Mouse (Mus musculus) megakaryocyte, embryonic 14.5 days (primary cell): Measurements from ENCODE around the gene Armc9. TPM values are rescaled to one million over a fixed set of nuclear protein-coding genes. Genes with fewer than 3 reads are reported as not detected.

Experiments
- H3K27me3 ChIP-seq: replicated peaks from 2 replicates; pipeline ENCODE3; 2012; ENCODE audit warnings: inconsistent platforms
- H3K36me3 ChIP-seq: replicated peaks from 2 replicates; pipeline ENCODE3; 2012; ENCODE audit warnings: low read length, inconsistent platforms, mixed read lengths
- H3K4me1 ChIP-seq: 2 replicates; pipeline ENCODE4 v1.6.1; 2012; ENCODE audit warnings: inconsistent platforms
- H3K4me3 ChIP-seq: replicated peaks from 2 replicates; pipeline ENCODE3; 2012; ENCODE audit warnings: moderate library complexity, mild to moderate bottlenecking, inconsistent platforms
- H3K9me3 ChIP-seq: 2 replicates; pipeline ENCODE4 v1.6.1; 2012; ENCODE audit warnings: inconsistent platforms
- FLI1 ChIP-seq: IDR thresholded peaks from 2 replicates; pipeline ENCODE4 v1.6.1; 2012; ENCODE audit warnings: low read length, inconsistent platforms, mixed read lengths
- GATA1 ChIP-seq: IDR thresholded peaks from 3 replicates; pipeline ENCODE4 v1.6.1; 2012; ENCODE audit warnings: mixed read lengths, low read length, inconsistent platforms, borderline replicate concordance
- polyA plus RNA-seq: library from polyadenylated mRNA; stranded (reverse); fragments of >175 nt; gene quantifications from 2 replicates; pipeline ENCODE4 v1.2.3, GENCODE M21; 2012; ENCODE audit warnings: low replicate concordance; ENCODE audit not compliant: insufficient read depth

Armc9 gene
- polyA plus RNA-seq, 1 experiment = 1.1 TPM

DNA sequence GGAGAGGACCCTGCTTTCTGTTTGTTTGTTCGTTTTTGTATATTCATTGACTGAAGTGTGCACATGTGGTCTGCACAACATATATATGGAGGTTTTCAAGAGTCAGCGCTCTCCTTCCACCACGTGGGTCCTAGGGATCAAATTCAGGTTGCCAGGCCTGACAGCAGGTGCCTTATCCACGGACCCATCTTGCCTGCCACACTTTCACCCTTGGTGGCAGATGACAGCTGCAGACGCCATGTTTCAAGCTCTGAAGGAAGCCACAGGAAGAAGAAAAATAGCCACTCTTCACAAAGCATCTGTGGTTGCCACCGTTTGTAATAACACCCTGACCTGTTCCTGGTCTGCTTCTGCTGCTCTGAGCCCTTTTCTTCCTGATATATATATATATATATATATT lies 130.7 kb downstream of the Armc9 start:
- no peaks in the 10 kb centered on the region for H3K27me3 ChIP-seq
- H3K4me1 ChIP-seq = peaks cover 47% of the 10 kb centered on the region
- no peaks in the 10 kb centered on the region for H3K9me3 ChIP-seq
- no peak overlapping the region for H3K4me3 ChIP-seq
- TF ChIP-seq GATA1 (no peak), FLI1 (no peak)
- H3K36me3 ChIP-seq = peaks cover 2% of the 10 kb centered on the region

GRCm38 (mm10) chr1:86287473-86287872 lies 132.9 kb downstream of the Armc9 start:
- no peak for TF ChIP-seq FLI1
- no peak for TF ChIP-seq GATA1

DNA sequence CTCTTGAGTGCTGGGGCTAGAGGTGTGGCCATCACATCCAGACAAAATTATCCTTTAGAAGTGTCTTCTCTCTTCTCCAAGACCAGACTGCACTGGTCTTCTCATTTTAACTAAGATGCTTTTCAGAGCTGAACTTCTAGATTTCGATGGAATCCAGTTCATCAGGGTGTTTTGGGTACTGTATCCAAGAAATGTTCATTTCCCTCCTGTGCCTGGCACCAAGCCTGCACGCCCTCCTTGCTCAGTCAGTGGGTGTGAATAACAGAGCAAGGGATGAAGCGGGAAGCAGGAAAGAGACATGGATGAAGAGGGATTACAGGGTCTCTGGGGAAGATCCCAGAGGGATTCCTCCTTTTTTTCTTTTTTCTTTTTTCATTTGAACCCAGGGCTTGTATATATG lies 135.9 kb downstream of the Armc9 start:
- Histone ChIP-seq H3K4me1 (peaks cover 37% of the 10 kb centered on the region), H3K36me3 (peaks cover 3% of the 10 kb centered on the region), H3K4me3 (no peak overlapping the region), H3K9me3 (no peaks in the 10 kb centered on the region), H3K27me3 (no peaks in the 10 kb centered on the region)
- TF ChIP-seq GATA1 (no peak), FLI1 (no peak)

More at GRCm38 (mm10) chr1:86287473-86287872, 132.9 kb downstream of the Armc9 start:
- no peak overlapping the region for H3K4me3 ChIP-seq
- H3K4me1 ChIP-seq = peaks cover 45% of the 10 kb centered on the region
- no peaks in the 10 kb centered on the region for H3K27me3 ChIP-seq
- no peaks in the 10 kb centered on the region for H3K9me3 ChIP-seq
- H3K36me3 ChIP-seq = peaks cover 2% of the 10 kb centered on the region

DNA sequence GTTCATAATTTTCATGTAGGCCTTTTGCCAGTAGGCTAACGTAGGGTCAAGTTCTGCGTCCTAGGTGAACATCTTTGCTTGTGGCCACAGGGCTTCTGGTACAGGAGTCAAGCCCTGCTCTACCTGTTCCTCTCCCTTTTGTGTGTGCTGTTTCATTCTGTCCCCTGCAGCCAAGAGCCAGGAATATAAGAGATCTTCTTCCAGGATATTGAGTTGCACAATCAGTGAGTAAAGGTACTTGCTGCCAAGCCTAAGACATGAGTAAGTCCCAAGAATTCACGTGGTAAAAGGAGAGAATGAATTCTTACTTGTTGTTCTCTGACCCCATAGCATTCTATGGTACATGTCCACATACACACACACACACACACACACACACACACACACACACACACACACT lies 138.5 kb downstream of the Armc9 start:
- H3K27me3 ChIP-seq = no peaks in the 10 kb centered on the region
- no peaks in the 10 kb centered on the region for H3K9me3 ChIP-seq

DNA sequence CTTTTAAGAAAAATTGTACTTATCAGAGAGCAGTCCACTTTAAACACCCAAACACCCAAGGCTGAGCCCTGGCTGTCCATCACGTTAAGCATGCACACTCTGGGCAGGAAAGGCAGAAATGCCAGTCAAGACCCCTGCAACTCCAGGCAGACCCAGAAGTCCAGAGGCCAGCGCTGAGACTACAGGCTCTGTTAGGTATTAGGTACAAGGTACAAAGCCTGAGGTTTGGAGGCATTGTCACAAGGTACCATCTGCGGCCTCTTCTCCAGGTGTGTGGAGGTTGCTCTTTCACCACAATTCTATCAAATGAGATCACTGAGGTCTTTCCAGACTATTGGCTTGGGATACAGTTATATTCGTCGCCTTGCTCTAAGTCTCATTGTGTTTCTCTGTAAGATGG lies 139.3 kb downstream of the Armc9 start:
- TF ChIP-seq GATA1 = no peak
- TF ChIP-seq FLI1 = no peak
- Histone ChIP-seq H3K9me3 (no peaks in the 10 kb centered on the region), H3K27me3 (no peaks in the 10 kb centered on the region), H3K4me1 (peaks cover 50% of the 10 kb centered on the region), H3K36me3 (peaks cover 4% of the 10 kb centered on the region), H3K4me3 (no peak overlapping the region)

More for the DNA sequence above, 138.5 kb downstream of the Armc9 start:
- Histone ChIP-seq H3K4me3 (no peak overlapping the region), H3K4me1 (peaks cover 46% of the 10 kb centered on the region), H3K36me3 (peaks cover 4% of the 10 kb centered on the region)
- TF ChIP-seq FLI1 = no peak
- TF ChIP-seq GATA1 = no peak

- TF ChIP-seq GATA1 (no peak), FLI1 (no peak)
- Histone ChIP-seq H3K4me3 (no peak overlapping the region), H3K9me3 (no peaks in the 10 kb centered on the region), H3K27me3 (no peaks in the 10 kb centered on the region), H3K4me1 (peaks cover 55% of the 10 kb centered on the region), H3K36me3 (peaks cover 4% of the 10 kb centered on the region)
Measured at GRCm38 (mm10) chr1:86294472-86294871, 139.9 kb downstream of the Armc9 start.

DNA sequence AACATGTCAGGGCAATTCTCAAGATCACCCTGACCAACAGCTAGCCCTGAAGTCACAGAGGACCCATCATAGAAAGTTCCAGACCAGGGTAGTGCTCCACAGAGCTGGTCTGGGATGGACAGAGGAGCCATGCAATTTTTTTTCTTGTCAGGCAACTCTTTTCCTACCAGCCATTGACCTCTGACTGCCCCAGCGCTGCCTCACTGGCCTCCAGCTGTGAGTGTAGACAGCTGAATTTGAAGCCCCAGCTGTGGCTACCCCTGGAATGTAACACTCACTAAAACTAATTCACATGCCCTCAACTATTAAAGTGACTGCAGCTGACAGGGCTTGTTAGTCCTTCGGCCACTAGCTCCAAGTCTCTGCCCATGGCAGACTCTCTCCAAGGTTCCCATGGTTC lies 145.5 kb downstream of the Armc9 start:
- H3K4me3 ChIP-seq = no peak overlapping the region
- H3K9me3 ChIP-seq = no peaks in the 10 kb centered on the region
- TF ChIP-seq GATA1 (no peak), FLI1 (no peak)
- H3K27me3 ChIP-seq = peaks cover 15% of the 10 kb centered on the region
- H3K4me1 ChIP-seq = peaks cover 88% of the 10 kb centered on the region
- H3K36me3 ChIP-seq = peaks cover 7% of the 10 kb centered on the region

- Histone ChIP-seq H3K27me3 (peaks cover 18% of the 10 kb centered on the region), H3K4me1 (peaks cover 94% of the 10 kb centered on the region), H3K9me3 (no peaks in the 10 kb centered on the region), H3K36me3 (peaks cover 14% of the 10 kb centered on the region), H3K4me3 (peak overlapping the region; percentile 82)
- TF ChIP-seq GATA1 (no peak), FLI1 (no peak)
Measured at GRCm38 (mm10) chr1:86300731-86301130, 146.2 kb downstream of the Armc9 start.

- TF ChIP-seq FLI1 (no peak), GATA1 (no peak)
- Histone ChIP-seq H3K4me3 (peak overlapping the region; percentile 82), H3K9me3 (no peaks in the 10 kb centered on the region), H3K27me3 (peaks cover 18% of the 10 kb centered on the region), H3K36me3 (peaks cover 19% of the 10 kb centered on the region), H3K4me1 (peaks cover 96% of the 10 kb centered on the region)
Measured at GRCm38 (mm10) chr1:86301221-86302091, 146.9 kb downstream of the Armc9 start.

DNA sequence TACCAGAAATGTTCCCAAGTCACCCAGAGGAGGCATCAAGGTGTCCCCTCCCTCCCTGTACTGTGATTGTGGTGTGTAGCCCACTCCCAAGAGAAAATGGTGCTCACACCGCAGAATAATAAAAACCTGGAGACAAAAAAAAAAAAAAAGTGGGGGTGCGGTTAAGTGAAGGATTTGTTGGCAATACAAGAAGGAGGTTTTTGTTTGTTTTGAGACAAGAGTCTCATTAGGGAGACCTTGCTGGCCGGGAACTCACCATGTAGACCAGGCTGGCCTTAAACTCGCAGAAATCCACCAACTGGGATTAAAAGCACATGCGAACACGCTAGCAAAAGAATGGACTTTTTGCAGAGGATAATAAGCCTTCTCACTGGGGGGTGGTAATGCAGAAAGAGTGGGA lies 148.0 kb downstream of the Armc9 start, which contains the start of gene B3gnt7:
Gene B3gnt7, plus strand, starts transcription at position 301 of the 400 bp plus-strand sequence.
- peak within 1 kb of the TSS; percentile 92 for H3K4me3 ChIP-seq
- peaks cover 29% of the 10 kb centered on the region for H3K36me3 ChIP-seq
- TF ChIP-seq FLI1 = no peak
- no peak for TF ChIP-seq GATA1
- peaks cover 96% of the 10 kb centered on the region for H3K4me1 ChIP-seq
- H3K9me3 ChIP-seq = no peaks in the 10 kb centered on the region
- H3K27me3 ChIP-seq = peaks cover 18% of the 10 kb centered on the region
